Mouse (Mus musculus): ENCODE results near the gene Slc41a1. TPM values are rescaled to one million over a fixed set of nuclear protein-coding genes. Genes with fewer than 3 reads are reported as not detected.
A peak's percentile ranks its signal among the peaks of the same experiment; 100 is the strongest.

Slc41a1 gene
- polyA plus RNA-seq, 1 experiment from 2014 or later = 12.1 TPM

DNA sequence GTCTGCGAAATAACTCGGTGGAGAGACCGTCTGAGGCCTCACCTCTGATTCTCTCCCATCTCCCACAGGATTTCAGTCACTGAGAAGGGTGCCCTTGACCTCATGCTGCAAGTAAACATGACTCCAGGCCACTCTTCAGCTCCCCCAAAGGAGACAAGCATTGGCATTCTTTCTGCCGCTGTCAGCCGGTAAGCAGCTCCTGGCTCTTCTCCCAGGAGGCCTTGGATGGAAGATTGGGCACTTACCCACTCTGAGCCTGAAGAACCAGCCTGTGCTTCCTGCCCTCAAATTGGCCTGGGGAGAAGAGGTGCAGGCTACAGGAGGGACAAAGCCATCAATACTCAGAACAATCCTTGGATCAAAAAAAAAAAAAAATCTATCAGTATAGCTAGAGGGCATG is 24.6 kb upstream of the Slc41a1 start:
- H3K27me3 ChIP-seq (replicated peaks; ENCODE audit: insufficient read depth, low read length) = no peaks in the 10 kb centered on the region
- H3K27ac ChIP-seq (ENCODE audit: low read length) = no peak overlapping the region
- ATAC-seq = no peak
- H3K9ac ChIP-seq (replicated peaks; ENCODE audit: low read depth) = no peak overlapping the region
- H3K4me3 ChIP-seq (ENCODE audit: low read depth, low read length) = no peak overlapping the region
- H3K4me2 ChIP-seq (replicated peaks; ENCODE audit: low read depth, low read length) = no peak overlapping the region
- no peaks in the 10 kb centered on the region for H3K4me1 ChIP-seq (ENCODE audit: insufficient read depth, low read depth, low read length)
- DNase-seq (ENCODE audit: low spot score) = no peak
- H3K36me3 ChIP-seq (ENCODE audit: insufficient read depth, low read length) = no peaks in the 10 kb centered on the region
- no peak for TF ChIP-seq CTCF (IDR thresholded peaks at IDR 0.05)
- TF ChIP-seq EP300 (IDR thresholded peaks at IDR 0.05) = no peak
- no peaks in the 10 kb centered on the region for H3K9me3 ChIP-seq (ENCODE audit: low read length)
- 73% methylated on average over 5 of the region's 5 CpGs for WGBS

DNA sequence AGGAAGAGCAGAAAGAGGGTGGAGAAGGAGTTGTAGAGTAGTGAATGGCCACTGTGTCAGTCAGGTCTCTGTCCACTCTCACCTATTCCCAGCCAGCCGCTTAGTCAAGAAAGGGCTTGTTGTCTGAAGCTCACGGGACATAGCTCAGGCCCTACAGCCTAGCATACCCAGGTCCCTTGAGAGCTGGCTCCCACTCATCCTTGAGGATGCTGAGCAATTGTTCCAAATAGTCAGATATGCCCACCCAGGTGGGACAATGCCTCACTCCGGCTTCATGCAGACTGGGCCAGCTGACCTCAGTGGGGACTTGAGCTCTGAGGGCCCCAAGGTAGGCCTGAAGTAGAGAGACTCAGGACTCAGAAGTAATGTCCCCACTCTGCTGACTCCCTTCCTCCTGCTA is 23.1 kb upstream of the Slc41a1 start:
- no peak overlapping the region for H3K9ac ChIP-seq (replicated peaks; ENCODE audit: low read depth)

DNA sequence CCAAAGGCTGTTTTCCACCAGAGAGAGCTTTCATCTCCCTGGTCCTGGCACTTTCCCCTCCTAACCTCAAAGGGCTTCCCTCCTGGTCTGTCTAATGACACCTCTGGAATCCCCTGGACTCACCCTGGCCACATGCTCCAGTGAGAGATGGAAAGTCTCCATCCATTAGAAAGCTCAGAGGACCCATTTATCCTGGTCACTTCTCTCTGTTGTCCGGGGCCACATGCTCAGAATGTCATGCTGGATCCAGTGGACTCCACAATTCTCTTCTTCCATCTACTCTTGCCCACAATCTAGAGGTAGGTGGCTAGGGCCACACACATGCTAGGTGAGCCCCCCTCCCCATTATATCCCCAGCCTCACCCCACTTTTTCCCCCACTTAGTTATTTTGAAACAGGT is 18.3 kb upstream of the Slc41a1 start:
- Histone ChIP-seq H3K27ac (ENCODE audit: low read length) (no peak overlapping the region), H3K9me3 (ENCODE audit: low read length) (no peaks in the 10 kb centered on the region), H3K4me1 (ENCODE audit: insufficient read depth, low read depth, low read length) (no peaks in the 10 kb centered on the region), H3K27me3 (replicated peaks; ENCODE audit: insufficient read depth, low read length) (no peaks in the 10 kb centered on the region), H3K4me3 (ENCODE audit: low read depth, low read length) (no peak overlapping the region), H3K4me2 (replicated peaks; ENCODE audit: low read depth, low read length) (no peak overlapping the region), H3K9ac (replicated peaks; ENCODE audit: low read depth) (no peak overlapping the region), H3K36me3 (ENCODE audit: insufficient read depth, low read length) (no peaks in the 10 kb centered on the region)
- DNase-seq (ENCODE audit: low spot score) (no peak), ATAC-seq (no peak)
- 74% methylated on average over 1 of the region's 1 CpGs for WGBS
- TF ChIP-seq EP300 (IDR thresholded peaks at IDR 0.05) (no peak), CTCF (IDR thresholded peaks at IDR 0.05) (no peak)

More for the DNA sequence above, 23.1 kb upstream of the Slc41a1 start:
- ATAC-seq (no peak), DNase-seq (ENCODE audit: low spot score) (no peak)
- H3K4me1 ChIP-seq (ENCODE audit: insufficient read depth, low read depth, low read length) = no peaks in the 10 kb centered on the region
- H3K4me2 ChIP-seq (replicated peaks; ENCODE audit: low read depth, low read length) = no peak overlapping the region
- no peaks in the 10 kb centered on the region for H3K9me3 ChIP-seq (ENCODE audit: low read length)
- no peak overlapping the region for H3K4me3 ChIP-seq (ENCODE audit: low read depth, low read length)
- 92% methylated on average over 3 of the region's 3 CpGs for WGBS
- no peak overlapping the region for H3K27ac ChIP-seq (ENCODE audit: low read length)
- H3K27me3 ChIP-seq (replicated peaks; ENCODE audit: insufficient read depth, low read length) = no peaks in the 10 kb centered on the region
- no peaks in the 10 kb centered on the region for H3K36me3 ChIP-seq (ENCODE audit: insufficient read depth, low read length)
- TF ChIP-seq EP300 (IDR thresholded peaks at IDR 0.05) (no peak), CTCF (IDR thresholded peaks at IDR 0.05) (no peak)

DNA sequence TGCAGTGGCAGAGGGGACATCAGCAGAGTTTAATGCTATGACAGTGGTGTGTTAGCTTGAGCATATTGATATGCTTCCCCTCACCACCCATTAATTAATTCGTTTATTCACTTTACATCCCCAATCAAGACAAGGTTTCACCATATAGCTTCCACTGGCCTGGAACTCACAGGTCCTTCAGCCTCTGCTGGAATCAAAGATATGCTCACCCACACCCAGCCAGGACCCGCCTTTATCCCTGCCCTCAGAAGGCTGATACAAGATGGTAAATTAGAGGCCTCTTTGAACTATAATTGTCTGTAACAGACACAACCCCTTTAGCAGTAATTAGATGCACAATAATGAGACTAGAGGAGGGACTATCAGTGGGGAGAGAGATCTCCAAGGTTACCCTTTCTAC is 17.6 kb upstream of the Slc41a1 start:
- DNase-seq (ENCODE audit: low spot score) = no peak
- Histone ChIP-seq H3K9me3 (ENCODE audit: low read length) (no peaks in the 10 kb centered on the region), H3K4me3 (ENCODE audit: low read depth, low read length) (no peak overlapping the region), H3K4me2 (replicated peaks; ENCODE audit: low read depth, low read length) (no peak overlapping the region), H3K36me3 (ENCODE audit: insufficient read depth, low read length) (no peaks in the 10 kb centered on the region), H3K4me1 (ENCODE audit: insufficient read depth, low read depth, low read length) (no peaks in the 10 kb centered on the region), H3K27me3 (replicated peaks; ENCODE audit: insufficient read depth, low read length) (no peaks in the 10 kb centered on the region), H3K27ac (ENCODE audit: low read length) (no peak overlapping the region), H3K9ac (replicated peaks; ENCODE audit: low read depth) (no peak overlapping the region)
- WGBS = 64% methylated on average over 2 of the region's 2 CpGs
- no peak for ATAC-seq
- TF ChIP-seq CTCF (IDR thresholded peaks at IDR 0.05) = no peak
- TF ChIP-seq EP300 (IDR thresholded peaks at IDR 0.05) = no peak

DNA sequence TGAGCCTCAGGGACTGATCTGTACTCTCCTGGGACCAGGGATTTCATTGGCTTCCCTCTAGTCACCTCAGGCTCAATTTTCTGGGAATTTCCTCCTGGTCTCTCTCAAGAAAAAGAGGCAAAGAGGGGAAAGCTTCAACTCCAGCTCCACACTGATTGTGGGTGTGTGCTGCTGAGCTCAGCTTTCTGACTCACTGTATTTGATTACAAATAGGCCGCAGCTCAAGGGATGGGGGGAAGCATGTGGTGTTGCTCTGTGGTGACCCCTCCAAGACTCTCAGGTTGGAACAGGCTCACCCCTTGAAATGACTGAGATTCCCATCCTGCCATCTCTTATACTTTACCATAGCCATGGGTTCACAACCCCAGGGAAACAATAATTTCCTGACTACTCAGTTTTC is 15.9 kb upstream of the Slc41a1 start:
- Histone ChIP-seq H3K9ac (replicated peaks; ENCODE audit: low read depth) (no peak overlapping the region), H3K4me3 (ENCODE audit: low read depth, low read length) (no peak overlapping the region), H3K27me3 (replicated peaks; ENCODE audit: insufficient read depth, low read length) (no peaks in the 10 kb centered on the region), H3K4me2 (replicated peaks; ENCODE audit: low read depth, low read length) (no peak overlapping the region), H3K36me3 (ENCODE audit: insufficient read depth, low read length) (no peaks in the 10 kb centered on the region), H3K4me1 (ENCODE audit: insufficient read depth, low read depth, low read length) (no peaks in the 10 kb centered on the region), H3K9me3 (ENCODE audit: low read length) (no peaks in the 10 kb centered on the region), H3K27ac (ENCODE audit: low read length) (no peak overlapping the region)
- 87% methylated on average over 1 of the region's 1 CpGs for WGBS
- TF ChIP-seq EP300 (IDR thresholded peaks at IDR 0.05) = no peak
- no peak for TF ChIP-seq CTCF (IDR thresholded peaks at IDR 0.05)
- DNase-seq (ENCODE audit: low spot score) (no peak), ATAC-seq (no peak)

DNA sequence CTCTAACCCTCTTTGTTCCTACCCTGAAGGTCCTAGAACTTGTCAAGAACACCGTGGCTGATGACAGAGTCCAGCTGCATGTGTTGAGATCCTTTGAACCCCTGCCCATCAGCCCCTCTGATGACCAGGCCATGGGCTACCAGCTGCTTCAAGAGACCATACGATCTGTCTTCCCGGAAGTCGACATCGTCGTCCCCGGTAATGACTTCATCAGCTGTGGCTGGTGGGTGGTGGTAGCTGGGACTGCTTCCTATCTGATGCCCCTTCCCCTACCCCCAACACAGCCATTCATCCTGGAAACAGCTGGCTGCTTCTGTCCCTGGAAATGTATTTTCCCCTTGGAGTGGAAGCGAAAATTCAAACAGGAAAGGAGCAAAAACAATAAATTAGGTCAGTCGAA is 15.3 kb upstream of the Slc41a1 start:
- Histone ChIP-seq H3K27ac (ENCODE audit: low read length) (no peak overlapping the region), H3K36me3 (ENCODE audit: insufficient read depth, low read length) (no peaks in the 10 kb centered on the region), H3K4me2 (replicated peaks; ENCODE audit: low read depth, low read length) (no peak overlapping the region), H3K4me1 (ENCODE audit: insufficient read depth, low read depth, low read length) (0 out of 2 replicates have a peak, but pooled peaks cover 3% of the 10 kb centered on the region), H3K27me3 (replicated peaks; ENCODE audit: insufficient read depth, low read length) (no peaks in the 10 kb centered on the region), H3K9ac (replicated peaks; ENCODE audit: low read depth) (no peak overlapping the region), H3K9me3 (ENCODE audit: low read length) (no peaks in the 10 kb centered on the region), H3K4me3 (ENCODE audit: low read depth, low read length) (no peak overlapping the region)
- ATAC-seq (0 out of 2 replicates have a peak, but pooled peaks have one; percentile 17), DNase-seq (ENCODE audit: low spot score) (no peak)
- WGBS = 40% methylated on average over 9 of the region's 9 CpGs
- TF ChIP-seq CTCF (IDR thresholded peaks at IDR 0.05) = no peak
- no peak for TF ChIP-seq EP300 (IDR thresholded peaks at IDR 0.05)

Measured in lung, postnatal 0 days (tissue).